Mouse (Mus musculus): ENCODE data around the gene Adcy9.

DNA sequence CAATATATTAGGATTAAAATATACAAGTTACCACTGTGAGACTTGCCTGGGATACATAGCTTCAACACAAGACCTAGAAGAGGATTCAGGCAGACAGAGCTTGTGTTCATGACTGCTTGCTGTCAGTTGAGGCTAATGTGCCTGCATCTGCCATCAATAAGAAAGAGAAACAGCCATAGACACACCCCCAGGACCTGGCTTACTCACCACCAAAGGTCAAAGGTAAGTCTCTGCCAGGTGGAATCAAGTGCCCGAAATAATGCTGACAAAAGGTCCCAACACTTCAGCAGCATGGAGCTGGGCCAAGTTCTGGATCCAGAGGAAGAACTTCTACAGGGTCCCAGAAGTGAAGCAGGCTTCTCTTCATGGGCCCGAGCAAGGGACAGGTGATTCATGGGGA is 86.9 kb downstream of the Adcy9 start:
- TF ChIP-seq CTCF (IDR thresholded peaks at IDR 0.05; ENCODE audit: extremely low read depth, insufficient read depth, insufficient read length, insufficient replicate concordance) (no peak), POLR2A (IDR thresholded peaks at IDR 0.05; ENCODE audit: low read depth, low read length) (no peak)
